Mouse (Mus musculus) MEL-GATA-1-ER (cell line): ENCODE measurements around the gene Nucb2.

Experiments
- DNase-seq: peaks from one replicate; pipeline ENCODE4 v3.0.0-alpha.2; 2012; ENCODE audit warnings: low read depth; ENCODE audit errors: extremely low read depth

Gene Nucb2

GRCm38 (mm10) chr7:116503879-116504817, at the start of gene Nucb2:
Gene Nucb2, plus strand, starts transcription at chr7:116504369.
- DNase-seq, result peak; percentile 84

- DNase-seq, result no peak
Observed at GRCm38 (mm10) chr7:116456964-116457363, 47.2 kb upstream of the Nucb2 start.

- DNase-seq, result no peak
Observed at GRCm38 (mm10) chr7:116457391-116457790, 46.8 kb upstream of the Nucb2 start.

GRCm38 (mm10) chr7:116458985-116459441, 45.2 kb upstream of the Nucb2 start:
- DNase-seq, result peak; percentile 70

- no peak for DNase-seq
Observed at GRCm38 (mm10) chr7:116462114-116462513, 42.1 kb upstream of the Nucb2 start.

GRCm38 (mm10) chr7:116475836-116476235, 28.3 kb upstream of the Nucb2 start:
- no peak for DNase-seq

- no peak for DNase-seq
Observed at GRCm38 (mm10) chr7:116476264-116476663, 27.9 kb upstream of the Nucb2 start.

- DNase-seq, result no peak
Observed at GRCm38 (mm10) chr7:116483106-116483505, 21.1 kb upstream of the Nucb2 start.

- DNase-seq, result no peak
Observed at GRCm38 (mm10) chr7:116483782-116484181, 20.4 kb upstream of the Nucb2 start.

- DNase-seq, result no peak
Observed at GRCm38 (mm10) chr7:116484213-116484612, 20.0 kb upstream of the Nucb2 start.

- peak; percentile 48 for DNase-seq
Observed at GRCm38 (mm10) chr7:116485062-116485601, 19.0 kb upstream of the Nucb2 start.

- DNase-seq, result peak; percentile 43
Observed at GRCm38 (mm10) chr7:116491113-116491512, 13.1 kb upstream of the Nucb2 start.

GRCm38 (mm10) chr7:116493267-116494003, 10.7 kb upstream of the Nucb2 start:
- DNase-seq, result peak; percentile 37

GRCm38 (mm10) chr7:116494618-116495017, 9.6 kb upstream of the Nucb2 start:
- peak; percentile 60 for DNase-seq

GRCm38 (mm10) chr7:116496760-116497159, 7.4 kb upstream of the Nucb2 start:
- no peak for DNase-seq

GRCm38 (mm10) chr7:116504818-116505170, 625 bp downstream of the Nucb2 start:
- DNase-seq, result no peak

- DNase-seq, result no peak
Observed at GRCm38 (mm10) chr7:116514030-116514429, 9.9 kb downstream of the Nucb2 start.

GRCm38 (mm10) chr7:116514546-116514945, 10.4 kb downstream of the Nucb2 start:
- no peak for DNase-seq

GRCm38 (mm10) chr7:116515059-116515458, 10.9 kb downstream of the Nucb2 start:
- DNase-seq, result no peak

GRCm38 (mm10) chr7:116515514-116516135, 11.5 kb downstream of the Nucb2 start:
- DNase-seq, result no peak

GRCm38 (mm10) chr7:116517240-116517639, 13.1 kb downstream of the Nucb2 start:
- DNase-seq, result no peak
